In genomic region chr8:79362430-79362829, GRCm38 (mm10) we compare ENCODE assay signal across 18 mouse cellular contexts. TPM values are rescaled to one million over a fixed set of nuclear protein-coding genes. Genes with fewer than 3 reads are reported as not detected.
DNase-seq lines count a peak whose midpoint lies in the region; ATAC-seq and TF ChIP-seq lines count a peak whose summit lies in the region.
"Had no signal": no experiment of that assay in that cellular context is flagged by ENCODE, and none has a peak within 500 bp of the region (broad histone marks: within the 10 kb centered on the region; RNA-seq: fewer than 3 reads in every experiment).

No protein-coding gene starts in this region.

- ATAC-seq in granulocyte monocyte progenitor cell, adult 5-6 weeks (replicated peaks; ENCODE audit: poor library complexity, severe bottlenecking) = peak; percentile 67
- peak; percentile 9; the same call in 1 of the 2 replicates for ATAC-seq in liver, embryonic 14.5 days (ENCODE audit: insufficient read depth)
- ATAC-seq in stomach, embryonic 15.5 days (ENCODE audit: insufficient read depth, low FRiP score, low read depth) = no peak
- ATAC-seq: activated CD4-positive, CD25-positive, alpha-beta regulatory T cell, adult 4 months had no signal

- no peak for TF ChIP-seq POLR2A in kidney, adult 2 months (IDR thresholded peaks at IDR 0.05; ENCODE audit: low read depth, low read length)

- H3K27me3 ChIP-seq in kidney, adult 2 months (replicated peaks; ENCODE audit: control insufficient read depth, insufficient read depth, low read length) = no peaks in the 10 kb centered on the region
- no peaks in the 10 kb centered on the region for H3K27me3 ChIP-seq in liver, embryonic 14.5 days (ENCODE audit: control insufficient read depth, insufficient read depth, low read length)
- H3K27me3 ChIP-seq in stomach, embryonic 15.5 days (replicated peaks) = no peaks in the 10 kb centered on the region
- H3K27me3 ChIP-seq: embryonic facial prominence, embryonic 12.5 days; forebrain, embryonic 12.5 days; heart, embryonic 12.5 days; hindbrain, embryonic 13.5 days had no signal

- 0 out of 2 replicates have a peak overlapping the region, but pooled peaks have one; percentile 30 for H3K27ac ChIP-seq in kidney, adult 2 months (ENCODE audit: insufficient read depth, low read depth, low read length)
- H3K27ac ChIP-seq in liver, embryonic 14.5 days = no peak overlapping the region
- H3K27ac ChIP-seq in stomach, embryonic 15.5 days = peak overlapping the region; percentile 57; the same call in 1 of the 2 replicates
- H3K27ac ChIP-seq: embryonic facial prominence, embryonic 12.5 days; forebrain, embryonic 12.5 days; hindbrain, embryonic 13.5 days; left cerebral cortex, adult 2 months had no signal

- H3K9me3 ChIP-seq in liver, embryonic 14.5 days (ENCODE audit: control insufficient read depth, low read length) = no peaks in the 10 kb centered on the region
- H3K9me3 ChIP-seq in stomach, embryonic 15.5 days = no peaks in the 10 kb centered on the region
- H3K9me3 ChIP-seq: embryonic facial prominence, embryonic 12.5 days; forebrain, embryonic 12.5 days; heart, embryonic 12.5 days; hindbrain, embryonic 13.5 days had no signal

- H3K4me3 ChIP-seq in kidney, adult 2 months (ENCODE audit: insufficient read depth, low read depth, low read length) = no peak overlapping the region
- no peak overlapping the region for H3K4me3 ChIP-seq in liver, embryonic 14.5 days (ENCODE audit: insufficient read depth in 1 of 2, low read depth in 2 of 2, low read length in 2 of 2)
- H3K4me3 ChIP-seq in stomach, embryonic 15.5 days (replicated peaks) = no peak overlapping the region
- H3K4me3 ChIP-seq: embryonic facial prominence, embryonic 12.5 days; forebrain, embryonic 12.5 days; heart, embryonic 12.5 days; hindbrain, embryonic 13.5 days; left cerebral cortex, adult 2 months had no signal

- DNase-seq in kidney, adult 2 months = no peak
- no peak for DNase-seq in kidney, postnatal 4 days
- no peak for DNase-seq in liver, embryonic 14.5 days (ENCODE audit: low read depth in 3 of 3, low spot score in 3 of 3)
- DNase-seq in cerebellum, adult 11-12 months = no peak
- DNase-seq in right cerebral cortex, postnatal 36 days (ENCODE audit: low spot score in 2 of 2) = no peak
- DNase-seq: cerebellum, adult 2 months; kidney, postnatal 14 days; lung, embryonic 14.5 days; thymus, adult 18-20 months had no signal

- TF ChIP-seq EP300 in liver, embryonic 14.5 days (IDR thresholded peaks at IDR 0.05; ENCODE audit: low read depth) = no peak

- no peak overlapping the region for H3K9ac ChIP-seq in liver, embryonic 14.5 days (replicated peaks)
- no peak overlapping the region for H3K9ac ChIP-seq in stomach, embryonic 15.5 days
- H3K9ac ChIP-seq: embryonic facial prominence, embryonic 12.5 days; forebrain, embryonic 12.5 days; heart, embryonic 12.5 days; hindbrain, embryonic 13.5 days; lung, embryonic 14.5 days had no signal

- 46% methylated on average over 2 of the region's 2 CpGs for WGBS in kidney, adult 2 months
- 5% methylated on average over 2 of the region's 2 CpGs for WGBS in liver, embryonic 14.5 days (ENCODE audit: insufficient replicate concordance)
- 45% methylated on average over 2 of the region's 2 CpGs for WGBS in stomach, embryonic 15.5 days

- H3K4me2 ChIP-seq in liver, embryonic 14.5 days (ENCODE audit: low read depth) = no peak overlapping the region
- no peak overlapping the region for H3K4me2 ChIP-seq in stomach, embryonic 15.5 days
- H3K4me2 ChIP-seq: embryonic facial prominence, embryonic 12.5 days; forebrain, embryonic 12.5 days; heart, embryonic 12.5 days; hindbrain, embryonic 13.5 days; lung, embryonic 14.5 days; midbrain, embryonic 11.5 days had no signal

- peaks cover 12% of the 10 kb centered on the region for H3K4me1 ChIP-seq in kidney, adult 2 months (ENCODE audit: control insufficient read depth, insufficient read depth, low read length)
- peaks cover 0 to 8% of the 10 kb centered on the region in 2 experiments; a peak in 2 of 4 replicates for H3K4me1 ChIP-seq in liver, embryonic 14.5 days (replicated peaks; ENCODE audit: control insufficient read depth in 2 of 2, insufficient read depth in 2 of 2, low read length in 1 of 2)
- H3K4me1 ChIP-seq in stomach, embryonic 15.5 days = peaks cover 15% of the 10 kb centered on the region

- no peak for TF ChIP-seq CTCF in kidney, adult 2 months (conservative IDR thresholded peaks at IDR 0.05; ENCODE audit: insufficient read depth, insufficient read length, low read depth, low read length)
- TF ChIP-seq CTCF in liver, embryonic 14.5 days (IDR thresholded peaks at IDR 0.05; ENCODE audit: low read depth) = no peak

- H3K36me3 ChIP-seq in kidney, adult 2 months (ENCODE audit: control insufficient read depth, insufficient read depth, low read length) = no peaks in the 10 kb centered on the region
- no peaks in the 10 kb centered on the region for H3K36me3 ChIP-seq in liver, embryonic 14.5 days (replicated peaks; ENCODE audit: control insufficient read depth, insufficient read depth, low read depth)
- 0 out of 2 replicates have a peak, but pooled peaks cover 10% of the 10 kb centered on the region for H3K36me3 ChIP-seq in stomach, embryonic 15.5 days

RNA-seq across cellular contexts. Expression of gene Smad1, which starts 36.9 kb away (rescaled TPM):
- 20.8 and 21.7 TPM in 2 replicates for polyA plus RNA-seq in kidney, adult 2 months (2012; rRNA removed)
- total RNA-seq in granulocyte monocyte progenitor cell, adult 5-6 weeks (2014; fragmentation: Nextera tagmentation) = 13.7 and 18.2 TPM in 2 replicates
- 16.4 and 17.3 TPM in 2 replicates for total RNA-seq in granulocyte monocyte progenitor cell, adult 5-6 weeks (2017)
- polyA plus RNA-seq in liver, embryonic 14.5 days (2012; rRNA removed) = 3.1 and 4.1 TPM in 2 replicates
- 4.5 and 6.0 TPM in 2 replicates for polyA plus RNA-seq in liver, embryonic 14.5 days (2014; fragmentation: Nextera tagmentation; extraction: Ambion mirVana)
- polyA plus RNA-seq in stomach, embryonic 15.5 days (2015; fragmentation: Nextera tagmentation; extraction: Ambion mirVana) = 39.8 and 39.9 TPM in 2 replicates
